Mouse (Mus musculus) urinary bladder, postnatal 25 days (tissue): Measurements from ENCODE around the gene Reg4.

Experiments
- DNase-seq: peaks from one replicate; pipeline ENCODE4 v3.0.0; 2022; ENCODE audit warnings: low spot score

Gene Reg4

DNA sequence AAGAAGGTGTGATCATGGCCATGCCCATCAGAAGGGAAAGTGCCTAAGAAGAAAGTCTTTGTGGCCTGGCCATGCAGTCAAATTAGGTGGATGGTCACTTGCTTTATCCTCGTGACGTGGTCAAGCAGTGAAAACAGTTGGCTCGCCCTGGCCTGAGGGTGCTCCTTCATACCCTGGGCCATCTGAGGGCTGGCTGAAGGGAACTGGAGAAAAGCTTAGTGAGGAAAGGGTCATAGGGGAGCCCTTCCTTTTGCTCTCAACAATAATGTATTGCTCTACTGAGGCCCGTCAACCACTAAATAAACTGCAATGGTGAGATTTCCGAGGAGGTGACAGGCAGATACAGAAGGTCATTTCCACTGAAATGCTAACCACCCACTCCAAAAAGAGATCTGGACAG lies 15.3 kb downstream of the Reg4 start:
- DNase-seq = no peak

DNA sequence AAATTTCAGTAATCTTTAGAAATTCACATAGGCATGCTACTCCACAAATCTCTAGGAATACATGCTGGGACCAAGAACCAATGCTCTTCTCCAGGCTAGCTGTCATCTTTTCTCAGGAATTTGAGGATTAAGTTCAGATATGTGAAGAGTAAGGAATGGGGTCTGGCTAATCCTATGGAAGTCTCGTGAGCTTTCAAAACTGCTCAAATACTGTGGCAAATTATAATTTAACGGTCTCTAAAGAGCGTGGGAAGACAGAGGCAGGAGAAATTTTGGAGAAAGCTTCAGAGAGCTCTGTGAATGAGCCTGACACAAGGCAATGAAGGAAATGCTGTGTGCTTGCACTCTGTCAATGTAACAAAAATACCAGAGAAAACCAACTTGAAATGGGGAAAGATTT lies 16.2 kb downstream of the Reg4 start:
- DNase-seq = no peak

DNA sequence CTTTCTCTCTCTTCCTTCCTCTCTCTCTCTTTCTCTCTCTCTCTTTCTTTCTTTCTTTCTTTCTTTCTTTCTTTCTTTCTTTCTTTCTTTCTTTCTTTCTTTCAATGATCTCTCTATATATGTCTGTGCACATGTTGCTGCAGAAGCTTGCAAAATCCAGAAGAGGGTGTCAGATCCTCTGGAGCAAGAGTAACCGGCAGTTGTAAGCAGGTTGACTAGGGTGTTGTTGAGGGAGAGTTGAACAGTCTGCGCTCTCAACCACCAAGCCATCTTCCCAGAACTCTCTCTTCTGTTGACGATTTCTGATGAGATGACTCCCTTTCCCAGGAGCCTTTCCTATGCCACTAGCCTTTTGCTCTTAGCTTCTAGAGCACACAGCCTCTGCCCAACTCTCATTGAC lies 20.1 kb downstream of the Reg4 start:
- DNase-seq = no peak

DNA sequence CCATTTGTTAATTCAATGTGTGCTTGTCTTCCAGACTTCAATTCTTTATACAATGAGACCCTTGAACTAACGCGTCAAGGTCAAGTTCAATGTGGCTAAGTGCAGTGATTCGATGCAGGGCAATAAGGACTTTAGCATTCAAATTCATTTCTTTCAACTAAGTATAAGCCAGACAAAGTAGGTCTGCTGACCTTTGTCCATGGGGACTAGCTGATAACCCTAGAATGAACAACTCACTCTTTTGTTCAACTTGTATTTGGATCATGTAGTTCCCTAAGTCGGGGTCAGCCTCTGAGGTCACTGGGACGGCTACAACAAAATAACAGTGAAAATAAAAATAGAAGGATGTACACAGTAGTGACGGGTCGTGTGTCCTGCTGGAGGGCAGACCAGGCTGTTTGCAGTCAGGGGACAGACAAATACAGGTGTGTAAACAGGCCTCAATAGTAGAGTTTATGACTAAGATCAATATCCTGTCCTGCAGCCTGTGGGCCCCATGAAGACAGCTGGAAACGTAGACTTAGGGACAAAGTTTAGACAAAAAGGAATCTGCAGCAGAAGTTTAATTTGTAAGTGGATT lies 20.6 kb downstream of the Reg4 start:
- no peak for DNase-seq

DNA sequence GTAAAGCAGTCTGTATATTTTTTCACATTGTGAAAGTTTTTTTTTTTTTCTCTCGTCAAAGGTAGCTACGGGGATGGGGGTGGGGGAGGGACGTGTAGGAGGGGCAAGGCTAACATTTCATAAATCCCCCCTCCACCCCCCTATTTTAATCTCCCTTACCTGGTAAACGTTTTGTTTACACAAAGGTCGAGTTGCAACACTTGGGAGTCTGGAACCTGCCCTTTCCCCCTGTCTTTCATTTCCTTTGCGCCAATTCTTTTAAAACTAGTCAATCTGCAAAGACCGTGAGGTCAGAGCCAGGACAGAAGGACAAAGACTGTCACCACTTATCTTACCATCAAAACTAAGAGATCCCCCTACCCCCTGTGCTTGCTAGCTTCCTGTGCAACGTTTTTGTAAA lies 23.9 kb downstream of the Reg4 start:
- no peak for DNase-seq

DNA sequence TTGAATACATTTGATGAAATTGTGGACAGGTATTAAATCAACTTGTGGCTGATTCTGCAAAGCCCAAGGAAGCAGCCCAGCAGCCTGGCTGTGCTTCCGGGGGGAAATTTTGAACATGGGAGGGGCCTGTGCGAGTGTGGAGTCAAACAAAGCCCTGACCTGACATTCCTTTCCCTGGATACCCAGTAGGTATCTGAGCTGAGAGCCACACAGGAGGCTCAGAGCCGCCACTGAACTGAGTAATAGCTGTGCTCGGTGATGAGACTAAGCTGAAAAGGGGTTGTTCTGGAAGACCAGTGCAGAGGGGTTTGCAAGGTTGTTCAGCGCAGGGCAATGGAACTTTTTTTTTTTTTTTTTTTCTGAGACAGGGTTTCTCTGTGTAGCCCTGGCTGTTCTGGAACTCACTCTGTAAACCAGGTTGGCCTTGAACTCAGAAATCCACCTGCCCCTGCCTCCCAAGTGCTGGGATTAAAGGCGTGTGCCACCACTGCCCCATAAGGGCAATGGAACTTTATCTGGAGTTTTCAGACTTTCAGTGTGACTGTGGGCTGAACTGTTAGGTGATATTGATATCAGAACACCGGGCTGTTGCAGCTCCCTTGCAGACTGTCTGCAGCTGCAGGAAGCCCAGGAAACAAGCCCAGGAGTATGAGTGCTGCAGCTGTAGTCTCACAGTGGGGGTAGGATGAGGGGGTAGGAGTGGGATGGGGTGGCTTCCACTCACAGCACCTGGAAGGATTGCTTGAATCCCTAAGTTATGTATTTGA lies 25.2 kb downstream of the Reg4 start:
- DNase-seq = no peak

DNA sequence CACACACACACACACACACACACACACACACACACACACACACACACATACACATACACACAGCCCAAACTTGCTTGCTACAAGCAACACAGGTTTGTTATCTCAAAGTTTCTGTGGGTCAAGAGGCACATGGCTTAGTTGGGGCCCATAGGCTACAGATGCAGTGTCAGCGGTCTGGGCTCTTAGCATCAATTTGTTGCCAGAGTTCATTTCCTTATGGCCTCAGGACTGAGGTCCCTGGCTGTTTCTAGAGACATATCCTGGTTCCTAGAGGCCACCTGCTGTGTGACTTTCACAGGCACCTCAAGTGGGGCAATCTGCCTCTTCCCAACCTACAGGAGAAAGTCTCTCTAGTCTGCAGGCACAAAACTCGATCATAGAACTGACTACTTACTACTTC lies 27.4 kb downstream of the Reg4 start:
- DNase-seq = no peak

DNA sequence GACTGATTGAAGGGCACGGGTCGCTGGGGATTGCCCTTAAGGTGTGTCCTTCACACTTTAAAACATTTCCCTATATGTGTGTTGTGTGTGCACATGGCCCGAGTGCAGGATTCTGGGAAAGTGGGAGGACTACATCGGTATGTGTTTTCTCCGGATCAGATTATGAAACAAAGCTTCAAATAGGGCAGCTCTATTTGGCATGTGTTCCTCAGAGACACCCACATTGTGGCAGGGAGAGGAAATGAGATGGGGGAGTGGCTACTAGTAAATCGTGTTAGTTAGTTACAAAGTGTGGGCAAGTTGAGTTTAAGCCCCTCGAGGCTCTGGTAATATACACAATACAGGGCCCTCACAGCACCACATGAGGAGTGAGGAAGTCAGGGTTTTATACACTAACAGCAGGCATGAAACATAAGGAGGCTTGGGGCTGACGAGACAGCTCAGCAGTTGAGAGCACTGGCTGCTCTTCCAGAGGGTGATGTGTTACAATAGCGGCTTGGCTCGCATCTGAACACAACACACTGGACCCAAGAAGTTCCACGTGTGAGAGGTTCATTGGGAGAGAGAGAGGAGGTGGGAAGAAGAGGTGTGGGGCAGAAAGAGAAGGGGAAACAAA lies 28.0 kb downstream of the Reg4 start:
- no peak for DNase-seq

DNA sequence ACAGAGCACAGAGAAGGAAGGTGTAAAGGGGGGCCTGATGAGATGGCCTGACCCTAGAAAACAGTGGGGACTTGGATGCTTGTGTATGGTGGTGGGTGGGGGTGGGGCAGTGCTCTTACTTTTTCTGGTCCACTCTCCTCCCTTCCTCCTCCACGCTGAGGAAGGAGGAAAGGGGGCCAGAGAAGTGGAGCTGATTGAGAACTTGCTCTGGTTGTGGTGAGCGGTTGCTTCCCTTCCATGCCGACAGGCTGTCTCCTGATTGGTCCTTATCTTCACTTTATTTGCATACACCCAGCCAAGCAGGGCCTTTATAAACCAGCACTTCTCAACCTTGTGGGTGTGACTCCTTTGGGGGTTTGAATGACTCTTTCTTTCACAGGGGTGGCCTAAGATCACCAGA lies 32.1 kb downstream of the Reg4 start:
- DNase-seq = no peak

DNA sequence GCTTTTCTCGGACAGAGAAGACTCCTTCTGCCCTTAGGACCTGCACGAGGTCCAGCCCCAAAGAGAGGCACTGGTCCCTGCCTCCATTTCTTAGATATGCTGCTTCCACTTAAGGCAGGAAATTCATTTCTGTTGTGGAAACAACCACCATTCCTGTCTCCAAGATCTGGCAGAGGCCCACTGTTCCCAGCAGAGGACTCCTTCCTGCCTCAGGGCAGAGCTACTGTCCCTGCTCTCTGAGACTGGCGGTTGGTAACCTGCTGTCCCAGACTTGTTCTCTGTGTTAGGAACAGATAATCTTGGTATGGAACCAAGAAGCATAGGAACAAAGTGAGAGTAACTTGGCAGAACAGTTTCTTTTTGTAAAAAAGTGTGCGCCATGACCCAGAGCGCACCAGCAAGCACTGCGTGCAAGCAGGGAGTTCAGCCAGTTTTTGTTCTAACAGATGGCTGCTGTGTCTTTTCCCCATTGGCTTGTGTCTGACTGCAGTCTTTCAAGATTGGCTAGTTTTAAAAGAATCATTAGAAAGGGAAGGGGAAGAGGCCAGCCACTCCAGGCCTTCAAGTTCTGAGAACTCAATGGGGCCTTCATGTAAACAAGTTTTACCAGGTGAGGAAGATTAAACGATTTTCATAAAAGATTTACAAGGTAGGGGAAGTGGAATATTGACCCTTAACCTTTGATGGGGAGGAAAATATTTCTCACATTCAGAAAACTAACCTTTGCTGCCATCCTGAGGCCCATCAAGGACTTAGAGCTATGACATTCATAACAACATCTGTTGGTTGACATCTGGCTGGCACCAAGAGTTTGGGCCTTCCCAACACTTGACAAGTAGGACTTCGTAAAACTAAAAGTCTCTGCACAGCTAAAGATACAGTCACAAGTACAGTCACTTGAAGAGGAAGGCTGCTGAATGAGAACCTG lies 33.0 kb downstream of the Reg4 start:
- DNase-seq = no peak

DNA sequence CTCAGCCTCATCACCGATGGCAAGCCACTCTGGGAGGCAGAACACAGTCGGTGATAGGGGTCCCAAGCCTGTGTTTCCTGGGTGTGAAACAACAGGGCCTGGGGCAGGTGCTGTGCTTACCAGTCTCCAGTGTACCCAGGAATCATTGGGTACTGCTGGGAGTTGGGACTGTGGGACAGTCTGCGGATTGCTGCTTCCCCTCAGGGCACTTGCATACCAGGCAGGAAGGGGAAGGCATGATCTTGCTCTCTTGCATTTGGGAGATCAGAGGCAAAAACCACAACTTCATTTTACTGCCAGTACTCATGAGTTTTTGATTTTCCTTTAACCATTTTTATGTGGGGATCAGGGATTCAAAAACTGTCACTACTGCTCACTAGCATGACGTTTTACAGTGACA lies 36.8 kb downstream of the Reg4 start:
- DNase-seq = no peak

DNA sequence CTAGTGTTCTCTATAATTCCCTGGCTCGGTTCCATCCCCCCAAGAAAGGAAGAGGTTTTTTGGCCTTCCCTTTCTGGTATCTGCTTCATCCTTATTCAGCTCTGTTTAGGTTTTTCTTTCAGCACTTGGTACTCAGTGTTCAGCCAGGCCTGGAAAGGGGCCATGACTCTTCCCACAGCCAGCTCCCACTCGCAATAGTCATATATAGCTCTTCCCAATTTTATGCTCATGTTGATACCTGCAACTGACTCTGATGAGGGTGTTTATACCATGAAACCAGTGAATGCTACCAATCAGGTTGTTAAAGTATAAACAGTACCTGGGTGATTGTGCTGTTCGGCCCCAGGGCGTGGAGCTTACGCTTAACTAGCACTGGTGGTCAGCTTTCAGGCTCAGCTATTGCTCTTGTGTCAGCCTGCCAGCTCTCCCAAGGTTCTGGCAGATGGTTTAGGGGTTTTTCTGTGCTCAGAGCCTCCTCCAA lies 37.4 kb downstream of the Reg4 start:
- no peak for DNase-seq

DNA sequence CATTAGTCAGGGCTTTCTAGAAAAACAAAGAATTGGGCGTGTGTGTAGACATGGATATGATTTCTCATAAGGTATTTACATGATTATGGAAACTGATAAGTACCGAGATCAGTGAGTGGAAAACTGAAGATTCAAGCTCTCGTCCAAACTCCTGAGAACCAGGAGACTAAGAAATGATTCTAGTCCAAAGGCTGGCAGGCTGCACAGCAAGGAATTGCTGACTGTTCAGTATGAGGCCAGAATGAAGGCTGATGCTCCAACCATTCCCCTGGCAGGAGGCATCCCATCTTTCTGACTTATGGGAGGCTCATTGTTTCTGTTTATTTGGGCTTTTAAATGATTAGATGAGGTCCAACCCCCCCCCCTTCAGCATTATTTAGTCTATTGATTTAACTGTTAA lies 38.6 kb downstream of the Reg4 start:
- DNase-seq = no peak

DNA sequence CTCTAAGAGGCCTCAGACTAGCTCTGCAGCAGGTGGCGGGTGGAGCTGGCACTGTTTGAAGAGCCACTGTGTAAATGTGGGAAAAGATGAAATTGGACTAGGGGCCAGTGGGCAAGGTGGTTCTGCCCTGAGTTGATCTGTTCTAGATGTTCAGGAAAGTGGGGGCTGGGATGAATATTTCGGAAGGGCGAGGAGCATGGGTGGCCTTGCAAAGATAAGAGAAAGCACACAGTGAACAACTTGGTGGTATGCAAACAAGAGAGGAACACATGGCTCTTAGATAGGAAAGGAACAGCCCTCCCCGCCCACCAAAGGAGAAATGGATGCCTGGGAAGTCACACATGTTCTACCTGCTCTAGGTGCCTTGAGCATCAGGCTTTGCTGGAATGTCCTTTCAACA lies 39.5 kb downstream of the Reg4 start:
- DNase-seq = no peak

DNA sequence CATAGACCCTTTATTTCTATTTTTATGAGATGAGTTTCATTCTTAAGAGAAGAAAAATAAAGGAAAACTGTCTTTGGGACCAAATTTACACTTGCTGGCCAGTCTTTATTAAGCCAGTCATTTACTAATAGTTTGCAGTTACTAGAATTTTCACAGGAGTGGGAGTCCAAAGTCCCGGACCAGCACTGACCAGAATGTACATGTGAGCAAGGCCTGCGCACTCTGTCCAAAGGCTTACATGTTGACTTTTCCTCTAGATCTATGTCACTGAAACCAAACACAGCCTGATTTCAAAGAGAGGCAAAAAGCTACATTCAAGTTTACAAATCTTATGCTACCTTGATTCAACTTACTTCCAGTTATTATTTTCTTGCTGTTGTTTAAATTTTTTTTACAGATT lies 40.2 kb downstream of the Reg4 start:
- DNase-seq = no peak

DNA sequence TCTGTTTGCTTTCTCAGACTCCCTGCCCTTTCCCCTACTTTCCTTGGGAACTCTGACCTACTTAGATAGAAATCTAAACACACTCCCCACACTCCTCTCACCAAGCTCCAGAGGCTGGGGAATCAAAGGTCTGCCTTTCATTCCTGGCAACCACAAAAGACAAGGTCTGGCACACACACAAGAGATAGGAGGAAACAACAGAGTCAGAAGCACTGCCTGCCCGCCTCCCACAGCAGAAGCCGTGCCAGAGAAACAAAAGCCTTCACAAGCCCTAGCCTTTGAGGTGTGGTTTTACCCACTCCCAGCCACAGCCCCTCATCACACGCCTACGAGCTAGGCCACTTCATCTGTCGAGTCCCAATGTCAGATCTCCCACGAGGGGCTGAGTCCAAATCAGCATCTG lies 45.3 kb downstream of the Reg4 start:
- no peak for DNase-seq

DNA sequence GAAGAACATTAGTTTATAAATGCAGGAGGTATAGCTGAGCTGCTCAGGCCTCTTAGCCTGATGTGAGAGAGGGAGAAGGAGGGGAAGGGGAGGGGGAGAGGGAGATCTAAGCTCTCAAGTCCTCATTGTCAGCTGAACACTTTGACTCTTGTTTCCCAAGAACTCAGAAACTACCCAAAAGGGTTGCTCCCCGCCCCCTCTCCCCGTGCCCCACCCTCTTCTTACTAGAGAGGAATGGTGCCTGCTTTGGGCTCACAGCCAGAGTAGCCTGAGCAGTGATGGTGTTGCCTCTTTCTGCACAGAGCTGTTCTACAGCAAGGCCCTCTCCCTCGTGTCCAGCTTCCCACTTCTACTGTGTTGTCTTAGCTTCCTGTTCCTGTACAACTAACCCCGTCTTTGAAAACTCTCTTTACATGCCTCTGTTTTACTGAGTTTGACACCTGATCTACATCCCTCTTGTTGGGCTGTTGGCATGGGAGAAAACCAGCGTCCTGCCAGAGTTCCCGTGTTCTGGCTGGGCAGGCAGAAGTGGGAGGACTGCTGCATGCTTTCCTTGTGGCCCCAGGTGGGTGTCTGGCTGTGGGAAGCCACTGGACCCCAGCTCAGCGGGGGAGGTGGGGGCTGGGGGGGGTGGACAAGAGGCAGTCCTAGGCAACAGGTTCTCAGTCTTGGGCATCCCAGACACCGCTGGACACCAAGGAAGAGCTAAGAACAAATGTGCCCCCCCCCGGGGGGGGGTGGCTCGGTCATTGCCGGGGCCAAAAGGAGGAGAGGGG lies 51.9 kb downstream of the Reg4 start:
- DNase-seq = no peak

DNA sequence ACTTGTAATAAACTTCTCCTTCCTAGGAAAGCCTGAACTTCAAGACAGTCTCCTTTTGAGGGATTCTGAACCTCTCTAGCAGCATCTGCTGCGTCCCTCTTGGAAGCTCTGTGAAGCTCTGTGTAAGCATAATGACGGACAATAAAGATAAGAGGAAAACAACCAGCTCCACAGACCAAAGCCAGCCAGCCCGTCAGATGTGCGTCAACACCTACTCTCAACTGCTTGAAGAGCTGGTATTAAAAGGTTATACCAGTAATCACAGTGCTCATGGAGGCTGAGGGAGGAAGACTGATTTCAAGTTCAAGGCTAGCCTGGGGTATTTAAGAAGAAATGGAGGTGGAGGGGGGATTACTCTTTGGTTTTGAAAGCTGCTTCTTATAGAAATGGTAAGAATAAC lies 57.7 kb downstream of the Reg4 start:
- no peak for DNase-seq

DNA sequence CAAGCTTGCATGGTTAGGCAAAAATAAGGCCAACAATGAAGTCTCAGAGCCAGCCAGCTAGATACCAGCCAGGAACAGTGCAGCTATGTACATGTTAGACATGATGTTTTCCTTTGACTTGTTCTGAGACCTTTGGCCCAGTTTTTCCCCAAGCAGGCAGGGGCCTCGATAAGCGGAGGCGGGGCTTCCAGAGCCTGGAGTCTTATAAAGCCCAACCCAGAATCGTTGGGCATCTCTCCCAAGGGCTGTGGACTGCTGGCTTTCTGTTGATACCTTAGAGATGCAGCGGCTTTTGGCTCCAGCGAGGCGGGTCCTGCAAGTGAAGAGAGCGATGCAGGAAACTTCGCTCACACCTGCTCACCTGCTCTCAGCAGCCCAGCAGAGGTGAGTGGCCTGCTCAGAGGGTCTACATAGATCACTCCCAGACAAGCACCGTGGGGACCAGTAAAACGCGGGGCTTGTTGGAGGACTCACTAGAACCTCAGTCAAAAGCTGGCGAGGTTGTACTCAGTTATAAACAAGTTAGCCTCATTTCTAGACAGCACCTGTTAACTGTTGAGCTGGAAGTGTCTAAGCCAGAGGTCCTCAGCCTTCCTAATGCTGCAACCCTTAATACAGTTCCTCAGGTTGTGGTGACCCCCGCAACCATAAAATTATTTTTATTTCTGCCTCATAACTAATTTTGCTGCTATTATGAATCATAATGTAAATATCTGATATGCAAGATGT lies 58.4 kb downstream of the Reg4 start, which contains the start of gene Hmgcs2:
TSS of gene Hmgcs2 (plus strand) at position 232 of the 729 bp plus-strand sequence.
- DNase-seq = peak; percentile 54

DNA sequence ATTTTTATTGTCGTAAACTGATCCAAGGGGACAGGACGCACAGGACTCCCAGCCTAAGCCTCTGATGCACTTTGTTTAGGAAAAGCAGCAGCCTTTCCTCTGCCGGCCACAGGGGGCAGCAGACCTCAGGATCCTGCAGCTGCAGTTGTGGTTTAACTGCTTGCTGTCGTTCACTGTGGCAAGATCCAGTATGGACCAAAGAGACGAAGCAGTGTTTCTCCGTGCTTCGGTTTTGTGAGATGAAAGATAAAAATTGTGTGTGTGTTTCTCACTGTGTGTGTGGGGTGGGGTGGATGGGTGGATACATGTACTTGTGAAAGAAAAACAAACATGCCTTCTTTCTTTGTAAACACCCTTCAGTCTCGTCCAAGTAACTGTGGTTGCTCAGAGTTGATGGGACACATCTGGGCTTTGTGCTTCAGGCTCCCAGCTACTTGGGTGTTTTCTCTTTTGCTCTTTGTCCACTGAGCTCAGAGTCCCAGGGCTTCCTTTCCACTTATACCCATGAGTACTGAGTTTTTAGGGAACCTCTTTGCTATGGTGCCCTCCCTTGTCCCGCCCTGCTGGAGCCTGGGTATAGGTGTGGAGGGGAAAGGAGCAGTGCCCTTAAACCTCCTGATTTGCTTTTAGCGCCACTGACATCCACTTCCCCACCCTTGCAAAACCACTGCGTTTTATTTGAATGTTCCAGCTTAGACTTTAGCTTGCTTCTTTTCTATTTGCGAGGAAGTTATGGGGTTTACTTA lies 59.1 kb downstream of the Reg4 start:
- DNase-seq = peak; percentile 52
